In the genomic region with DNA sequence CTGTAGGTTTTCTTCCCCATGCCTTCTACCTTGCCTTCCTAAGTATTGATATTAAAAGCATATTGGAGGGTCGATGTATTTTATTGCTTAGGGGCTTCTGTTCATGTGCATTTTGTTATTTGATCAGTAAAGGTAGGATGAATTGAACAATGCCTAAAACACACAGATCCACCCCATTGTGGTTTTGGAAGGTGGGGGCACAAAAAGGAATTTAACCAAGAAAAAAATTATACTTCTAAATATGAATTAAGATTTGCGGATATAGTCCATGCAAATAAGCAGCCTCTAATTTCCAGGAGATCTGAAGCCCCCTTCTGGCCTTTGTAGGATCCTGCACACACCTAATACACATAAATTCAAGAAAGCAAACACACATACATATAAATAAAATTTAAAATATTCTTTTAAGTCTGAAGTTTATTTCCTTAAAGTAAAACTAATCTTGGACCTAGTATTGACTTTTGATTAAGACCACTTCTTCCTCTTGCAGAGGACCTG, we compare ENCODE assay signal across 8 mouse cellular contexts. TPM values are rescaled to one million over a fixed set of nuclear protein-coding genes. Genes with fewer than 3 reads are reported as not detected.
A peak's percentile ranks its signal among the peaks of the same experiment; 100 is the strongest.
DNase-seq lines count a peak whose midpoint lies in the region; ATAC-seq lines count a peak whose summit lies in the region.

No protein-coding gene starts in this region.

- H3K4me3 ChIP-seq in kidney, embryonic 16.5 days (ENCODE audit: low read length), result peak overlapping the region; percentile 93
- H3K4me3 ChIP-seq in hindbrain, embryonic 10.5 days, result peak overlapping the region; percentile 91
- peak overlapping the region; percentile 91 for H3K4me3 ChIP-seq in midbrain, embryonic 13.5 days (replicated peaks)

- 68% methylated on average over 2 of the region's 2 CpGs for WGBS in kidney, embryonic 16.5 days
- WGBS in hindbrain, embryonic 10.5 days, result 69% methylated on average over 2 of the region's 2 CpGs
- 75% methylated on average over 2 of the region's 2 CpGs for WGBS in midbrain, embryonic 13.5 days

- peaks cover 9% of the 10 kb centered on the region for H3K4me1 ChIP-seq in kidney, embryonic 16.5 days (ENCODE audit: insufficient read depth, low read length)
- H3K4me1 ChIP-seq in hindbrain, embryonic 10.5 days (replicated peaks), result peaks cover 22% of the 10 kb centered on the region
- peaks cover 21% of the 10 kb centered on the region for H3K4me1 ChIP-seq in midbrain, embryonic 13.5 days (replicated peaks)

- peak overlapping the region; percentile 92 for H3K9ac ChIP-seq in kidney, embryonic 16.5 days (replicated peaks; ENCODE audit: low read length)
- peak overlapping the region; percentile 24; the same call in 1 of the 2 replicates for H3K9ac ChIP-seq in midbrain, embryonic 13.5 days (replicated peaks)

- no peaks in the 10 kb centered on the region for H3K36me3 ChIP-seq in kidney, embryonic 16.5 days (ENCODE audit: insufficient read depth, low read length)
- H3K36me3 ChIP-seq in hindbrain, embryonic 10.5 days, result no peaks in the 10 kb centered on the region
- no peaks in the 10 kb centered on the region for H3K36me3 ChIP-seq in midbrain, embryonic 13.5 days

- DNase-seq in kidney, adult 18-20 months, result no peak
- DNase-seq in R1 (ENCODE audit: low read depth, low spot score), result peak; percentile 54
- no peak for DNase-seq in hindbrain, embryonic 10.5 days (ENCODE audit: low spot score)
- no peak for DNase-seq in spleen, postnatal 14 days (ENCODE audit: low spot score in 2 of 2)
- no peak for DNase-seq in adrenal gland, postnatal 36 days
- no peak for DNase-seq in T-cell, adult 2 months (ENCODE audit: low spot score)

- H3K27ac ChIP-seq in kidney, embryonic 16.5 days (ENCODE audit: low read length), result peak overlapping the region; percentile 99
- H3K27ac ChIP-seq in hindbrain, embryonic 10.5 days, result peak overlapping the region; percentile 96
- peak overlapping the region; percentile 96 for H3K27ac ChIP-seq in midbrain, embryonic 13.5 days

- no peaks in the 10 kb centered on the region for H3K27me3 ChIP-seq in kidney, embryonic 16.5 days (ENCODE audit: insufficient read depth, low read length)
- H3K27me3 ChIP-seq in hindbrain, embryonic 10.5 days (ENCODE audit: insufficient read depth, poor library complexity, severe bottlenecking), result no peaks in the 10 kb centered on the region
- H3K27me3 ChIP-seq in midbrain, embryonic 13.5 days, result no peaks in the 10 kb centered on the region

- ATAC-seq in kidney, embryonic 16.5 days (ENCODE audit: low FRiP score, low TSS enrichment), result no peak
- no peak for ATAC-seq in midbrain, embryonic 13.5 days

- no peaks in the 10 kb centered on the region for H3K9me3 ChIP-seq in kidney, embryonic 16.5 days (ENCODE audit: low read length)
- H3K9me3 ChIP-seq in hindbrain, embryonic 10.5 days, result 0 out of 2 replicates have a peak, but pooled peaks cover 2% of the 10 kb centered on the region
- no peaks in the 10 kb centered on the region for H3K9me3 ChIP-seq in midbrain, embryonic 13.5 days

- H3K4me2 ChIP-seq in kidney, embryonic 16.5 days (replicated peaks; ENCODE audit: low read depth, low read length), result peak overlapping the region; percentile 57
- H3K4me2 ChIP-seq in midbrain, embryonic 13.5 days (replicated peaks), result peak overlapping the region; percentile 85

RNA-seq across cellular contexts. Expression of a gene that starts 0.4 kb away (rescaled TPM):
- polyA plus RNA-seq in kidney, embryonic 16.5 days (2015; fragmentation: Nextera tagmentation; extraction: Ambion mirVana), result 34.8 and 37.2 TPM in 2 replicates
- 26.0 and 27.8 TPM in 2 replicates for polyA plus RNA-seq in hindbrain, embryonic 10.5 days (2016; fragmentation: Nextera tagmentation; extraction: Ambion mirVana)
- polyA plus RNA-seq in midbrain, embryonic 13.5 days (2015; fragmentation: Nextera tagmentation; extraction: Ambion mirVana), result 21.6 and 24.1 TPM in 2 replicates
- 10 to 100 TPM; 33.4 to 41.6 TPM for total RNA-seq in adrenal gland, postnatal 36 days (2021)
